Mouse (Mus musculus): Measurements from ENCODE around the gene Pdpn. TPM values are rescaled to one million over a fixed set of nuclear protein-coding genes. Genes with fewer than 3 reads are reported as not detected.

Pdpn gene
- polyA plus RNA-seq, 1 experiment from 2014 or later: 48.7 TPM

DNA sequence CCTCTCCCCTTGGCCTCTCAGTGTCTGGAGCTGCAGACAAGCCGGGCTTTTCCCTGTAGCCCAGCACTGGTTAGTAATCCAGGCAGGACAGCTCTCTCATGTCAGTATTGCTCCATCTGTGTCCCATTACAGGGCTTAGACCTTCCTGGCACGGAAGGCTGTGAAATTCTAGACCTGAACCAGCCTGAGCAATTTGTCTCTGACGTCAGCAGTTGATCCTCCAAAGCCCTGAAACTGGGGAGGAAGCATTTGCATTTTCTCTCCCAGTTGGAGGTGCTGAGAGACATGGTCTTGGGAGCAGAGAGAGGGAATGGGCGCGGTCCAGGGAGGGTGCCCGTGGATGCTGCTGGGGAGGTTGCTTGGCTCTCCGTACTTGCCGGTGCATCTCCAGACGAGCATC, 31.2 kb upstream of the Pdpn start:
- no peak overlapping the region for H3K4me3 ChIP-seq (ENCODE audit: low read length)
- H3K36me3 ChIP-seq (ENCODE audit: control insufficient read depth, insufficient read depth, low read length): no peaks in the 10 kb centered on the region
- no peaks in the 10 kb centered on the region for H3K9me3 ChIP-seq (ENCODE audit: control insufficient read depth, low read length)
- no peak overlapping the region for H3K27ac ChIP-seq (ENCODE audit: low read depth, low read length)
- 37% methylated on average over 9 of the region's 9 CpGs for WGBS
- H3K4me2 ChIP-seq (replicated peaks; ENCODE audit: low read depth, low read length): no peak overlapping the region
- no peaks in the 10 kb centered on the region for H3K4me1 ChIP-seq (ENCODE audit: control insufficient read depth, insufficient read depth, low read length)
- no peaks in the 10 kb centered on the region for H3K27me3 ChIP-seq (ENCODE audit: control insufficient read depth, insufficient read depth, low read length)
- H3K9ac ChIP-seq (ENCODE audit: low read depth, low read length): no peak overlapping the region
- peak; percentile 78; the same call in 1 of the 2 replicates for ATAC-seq (ENCODE audit: low FRiP score, low TSS enrichment)

DNA sequence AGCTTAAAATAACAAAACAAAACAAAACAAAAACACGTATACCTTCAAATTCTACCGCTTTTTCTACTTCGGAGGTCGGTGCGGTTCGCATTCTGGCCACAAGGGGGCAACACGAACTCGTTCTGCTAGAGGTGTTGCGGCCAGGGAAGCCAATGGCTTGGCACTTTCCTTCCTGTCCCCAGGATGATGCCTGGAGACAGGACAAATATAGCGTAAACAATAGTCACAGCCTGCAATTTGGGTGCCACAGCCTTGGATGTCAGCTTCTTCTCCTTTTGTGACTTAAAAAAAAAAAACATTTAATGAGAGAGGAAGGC, 26.2 kb upstream of the Pdpn start:
- under 1% methylated on average over 10 of the region's 10 CpGs for WGBS
- Histone ChIP-seq H3K4me3 (ENCODE audit: low read length) (peak overlapping the region; percentile 25), H3K27me3 (ENCODE audit: control insufficient read depth, insufficient read depth, low read length) (no peaks in the 10 kb centered on the region), H3K4me2 (replicated peaks; ENCODE audit: low read depth, low read length) (peak overlapping the region; percentile 56), H3K9ac (ENCODE audit: low read depth, low read length) (no peak overlapping the region), H3K27ac (ENCODE audit: low read depth, low read length) (no peak overlapping the region), H3K9me3 (ENCODE audit: control insufficient read depth, low read length) (no peaks in the 10 kb centered on the region), H3K4me1 (ENCODE audit: control insufficient read depth, insufficient read depth, low read length) (0 out of 2 replicates have a peak, but pooled peaks cover 5% of the 10 kb centered on the region), H3K36me3 (ENCODE audit: control insufficient read depth, insufficient read depth, low read length) (no peaks in the 10 kb centered on the region)
- ATAC-seq (ENCODE audit: low FRiP score, low TSS enrichment): 0 out of 2 replicates have a peak, but pooled peaks have one; percentile 33

DNA sequence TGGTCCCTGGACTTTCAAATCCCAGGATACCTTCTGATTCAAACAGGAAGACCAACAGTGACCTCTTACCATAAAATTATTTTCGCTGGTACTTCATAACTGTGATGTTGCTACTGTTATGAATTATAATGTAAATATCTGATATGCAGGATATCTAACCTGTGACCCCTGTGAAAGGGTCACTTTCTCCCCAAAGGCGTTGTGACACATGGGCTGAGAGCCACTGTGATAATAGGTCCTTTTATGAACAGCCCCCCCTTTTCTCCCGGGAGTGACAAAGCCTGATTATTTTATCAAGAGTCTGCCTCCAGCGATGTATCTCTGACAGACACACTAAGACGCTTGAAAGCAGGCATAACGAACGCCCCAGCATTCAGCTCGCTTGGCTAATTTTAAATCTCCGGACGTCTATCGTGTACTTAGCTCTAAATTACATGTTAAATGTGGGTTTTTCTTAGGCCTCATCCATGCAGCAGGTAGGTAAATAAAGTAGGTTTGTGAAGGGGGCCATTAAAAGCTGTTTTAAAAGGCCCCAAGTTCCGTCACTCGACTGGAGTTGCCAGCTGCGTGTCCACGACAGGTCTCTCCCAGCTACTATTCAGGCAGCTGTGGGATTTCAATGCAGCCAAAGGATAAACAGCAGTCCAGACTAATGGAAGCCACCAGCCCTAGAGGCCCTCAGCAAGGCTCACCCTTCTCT, 25.7 kb upstream of the Pdpn start:
- ATAC-seq (ENCODE audit: low FRiP score, low TSS enrichment): peak; percentile 43; the same call in 1 of the 2 replicates
- Histone ChIP-seq H3K36me3 (ENCODE audit: control insufficient read depth, insufficient read depth, low read length) (no peaks in the 10 kb centered on the region), H3K9me3 (ENCODE audit: control insufficient read depth, low read length) (no peaks in the 10 kb centered on the region), H3K27ac (ENCODE audit: low read depth, low read length) (no peak overlapping the region), H3K27me3 (ENCODE audit: control insufficient read depth, insufficient read depth, low read length) (no peaks in the 10 kb centered on the region), H3K4me1 (ENCODE audit: control insufficient read depth, insufficient read depth, low read length) (0 out of 2 replicates have a peak, but pooled peaks cover 5% of the 10 kb centered on the region), H3K9ac (ENCODE audit: low read depth, low read length) (no peak overlapping the region), H3K4me2 (replicated peaks; ENCODE audit: low read depth, low read length) (peak overlapping the region; percentile 56), H3K4me3 (ENCODE audit: low read length) (peak overlapping the region; percentile 25)
- 22% methylated on average over 15 of the region's 15 CpGs for WGBS

DNA sequence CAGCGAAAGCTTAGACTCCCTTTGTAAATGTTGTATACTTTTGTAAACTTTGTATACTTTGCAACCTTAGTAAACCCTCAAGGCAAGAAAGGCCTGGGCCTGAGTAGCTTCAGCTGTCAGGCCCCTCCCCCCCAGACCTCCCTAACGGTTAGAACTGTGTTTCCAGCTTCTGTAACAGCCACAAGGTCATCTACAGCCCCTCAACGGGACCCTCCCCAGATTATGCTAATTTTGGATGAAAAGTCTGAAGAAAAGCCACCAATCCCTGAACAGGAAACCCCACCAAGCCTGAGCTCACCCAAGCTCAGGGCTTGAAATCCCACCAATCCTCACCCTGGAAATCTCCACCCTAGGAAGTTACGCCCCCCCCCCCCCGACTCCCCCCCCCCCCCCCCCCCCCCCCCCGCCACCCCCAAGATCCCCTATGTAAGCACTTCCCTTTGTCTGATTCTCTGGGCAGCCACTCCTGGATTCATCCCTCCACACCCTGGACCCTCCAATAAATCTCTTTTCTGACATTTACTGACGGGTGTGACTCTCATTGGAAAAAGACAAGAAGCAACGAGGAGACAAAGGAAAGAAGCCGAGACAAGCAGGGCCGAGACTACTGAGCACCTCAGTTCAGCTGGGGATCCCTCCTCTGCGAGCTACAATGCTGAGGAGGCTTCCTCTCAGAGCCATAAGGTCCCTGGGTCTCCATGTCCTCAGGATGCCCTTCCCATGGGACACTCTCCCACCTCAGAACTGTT, 25.0 kb upstream of the Pdpn start:
- no peaks in the 10 kb centered on the region for H3K36me3 ChIP-seq (ENCODE audit: control insufficient read depth, insufficient read depth, low read length)
- H3K4me3 ChIP-seq (ENCODE audit: low read length): no peak overlapping the region
- H3K27ac ChIP-seq (ENCODE audit: low read depth, low read length): no peak overlapping the region
- H3K4me2 ChIP-seq (replicated peaks; ENCODE audit: low read depth, low read length): no peak overlapping the region
- 9% methylated on average over 8 of the region's 11 CpGs for WGBS
- 0 out of 2 replicates have a peak, but pooled peaks cover 5% of the 10 kb centered on the region for H3K4me1 ChIP-seq (ENCODE audit: control insufficient read depth, insufficient read depth, low read length)
- H3K9ac ChIP-seq (ENCODE audit: low read depth, low read length): no peak overlapping the region
- H3K27me3 ChIP-seq (ENCODE audit: control insufficient read depth, insufficient read depth, low read length): no peaks in the 10 kb centered on the region
- H3K9me3 ChIP-seq (ENCODE audit: control insufficient read depth, low read length): no peaks in the 10 kb centered on the region
- ATAC-seq (ENCODE audit: low FRiP score, low TSS enrichment): peak; percentile 43

DNA sequence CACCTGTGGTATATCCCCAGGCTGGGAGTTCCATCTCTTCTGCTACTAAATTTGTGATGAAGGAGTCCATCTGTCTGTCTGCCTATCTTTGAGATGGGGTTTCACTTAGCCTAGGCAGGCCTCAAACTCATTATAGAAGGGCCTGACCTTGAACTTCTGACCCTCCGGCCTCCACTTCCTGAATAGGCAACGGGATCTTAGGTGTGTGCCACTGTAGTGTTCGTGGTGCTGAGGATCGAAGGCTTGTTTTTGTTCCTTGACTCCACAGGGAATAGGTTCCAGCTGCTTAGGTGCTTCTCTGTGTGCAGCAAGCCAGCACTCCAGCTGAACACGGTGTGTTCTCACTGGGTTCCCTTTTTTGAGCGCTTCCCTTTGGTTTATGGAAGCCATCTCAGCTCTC, 13.9 kb upstream of the Pdpn start:
- no peak for ATAC-seq (ENCODE audit: low FRiP score, low TSS enrichment)
- Histone ChIP-seq H3K27ac (ENCODE audit: low read depth, low read length) (no peak overlapping the region), H3K4me1 (ENCODE audit: control insufficient read depth, insufficient read depth, low read length) (no peaks in the 10 kb centered on the region), H3K4me2 (replicated peaks; ENCODE audit: low read depth, low read length) (no peak overlapping the region), H3K9me3 (ENCODE audit: control insufficient read depth, low read length) (no peaks in the 10 kb centered on the region), H3K36me3 (ENCODE audit: control insufficient read depth, insufficient read depth, low read length) (no peaks in the 10 kb centered on the region), H3K9ac (ENCODE audit: low read depth, low read length) (no peak overlapping the region), H3K27me3 (ENCODE audit: control insufficient read depth, insufficient read depth, low read length) (no peaks in the 10 kb centered on the region), H3K4me3 (ENCODE audit: low read length) (no peak overlapping the region)
- 50% methylated on average over 6 of the region's 6 CpGs for WGBS

DNA sequence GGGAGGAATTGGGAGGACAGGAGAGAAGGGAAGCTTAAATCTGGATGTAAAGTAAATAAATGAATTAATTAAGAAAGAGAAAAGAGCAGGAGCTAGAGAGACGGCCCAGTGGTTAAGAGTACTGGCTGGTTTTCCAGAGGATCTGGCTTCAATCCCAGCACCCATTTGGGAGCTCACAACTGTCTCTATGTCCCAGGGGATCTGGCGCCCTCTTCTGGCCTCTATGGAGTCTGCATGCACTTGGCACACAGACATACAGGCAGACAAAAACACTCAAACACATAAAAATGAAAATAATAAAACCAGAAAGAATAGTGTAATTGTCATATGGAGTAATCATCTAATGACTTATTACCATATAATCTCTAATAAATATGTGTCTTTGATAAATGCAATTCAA, 12.0 kb upstream of the Pdpn start:
- Histone ChIP-seq H3K27me3 (ENCODE audit: control insufficient read depth, insufficient read depth, low read length) (no peaks in the 10 kb centered on the region), H3K4me2 (replicated peaks; ENCODE audit: low read depth, low read length) (no peak overlapping the region), H3K9ac (ENCODE audit: low read depth, low read length) (no peak overlapping the region), H3K4me1 (ENCODE audit: control insufficient read depth, insufficient read depth, low read length) (no peaks in the 10 kb centered on the region), H3K4me3 (ENCODE audit: low read length) (no peak overlapping the region), H3K27ac (ENCODE audit: low read depth, low read length) (no peak overlapping the region), H3K36me3 (ENCODE audit: control insufficient read depth, insufficient read depth, low read length) (no peaks in the 10 kb centered on the region), H3K9me3 (ENCODE audit: control insufficient read depth, low read length) (no peaks in the 10 kb centered on the region)
- no peak for ATAC-seq (ENCODE audit: low FRiP score, low TSS enrichment)
- 51% methylated on average over 2 of the region's 2 CpGs for WGBS

DNA sequence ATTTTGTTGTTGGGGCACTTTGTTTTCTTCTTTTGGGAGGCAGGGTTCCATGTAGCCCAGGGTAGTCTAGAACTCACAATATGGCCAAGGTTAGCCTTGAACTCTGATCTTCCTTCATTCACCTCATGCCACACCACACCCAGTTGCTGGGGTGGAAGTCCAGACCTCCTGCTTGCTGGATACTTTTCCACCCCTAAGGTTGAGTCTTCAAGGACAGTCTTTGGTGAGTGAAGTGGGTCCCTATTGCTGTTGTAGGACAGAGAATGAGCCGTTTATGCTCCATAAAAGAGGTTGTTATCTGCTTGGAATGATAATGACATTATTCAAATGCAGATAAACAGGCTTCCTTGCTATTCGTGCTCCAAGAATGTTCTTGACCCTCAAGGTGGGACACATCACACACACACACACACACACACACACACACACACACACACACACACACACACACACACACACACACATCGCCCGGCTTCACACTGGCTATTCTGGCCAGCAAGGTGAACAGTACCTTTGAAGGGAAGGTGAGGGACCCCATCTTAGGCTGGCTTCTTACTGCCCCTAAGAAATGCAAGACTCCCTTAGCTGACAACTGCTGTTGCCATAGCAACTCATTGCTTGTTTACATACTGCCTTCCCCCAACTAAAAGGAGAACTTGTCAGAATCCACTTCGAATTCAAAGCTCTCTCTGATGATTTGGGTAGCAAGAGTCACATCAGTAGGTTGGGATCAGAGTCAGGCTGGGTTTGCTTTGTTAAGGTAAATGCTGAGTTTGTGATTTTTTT, 6.8 kb upstream of the Pdpn start:
- H3K4me2 ChIP-seq (replicated peaks; ENCODE audit: low read depth, low read length): no peak overlapping the region
- H3K9me3 ChIP-seq (ENCODE audit: control insufficient read depth, low read length): no peaks in the 10 kb centered on the region
- no peak overlapping the region for H3K9ac ChIP-seq (ENCODE audit: low read depth, low read length)
- H3K27ac ChIP-seq (ENCODE audit: low read depth, low read length): no peak overlapping the region
- H3K4me1 ChIP-seq (ENCODE audit: control insufficient read depth, insufficient read depth, low read length): peaks cover under 1% of the 10 kb centered on the region; the same call in 1 of the 2 replicates
- H3K36me3 ChIP-seq (ENCODE audit: control insufficient read depth, insufficient read depth, low read length): no peaks in the 10 kb centered on the region
- 64% methylated on average over 5 of the region's 5 CpGs for whole genome bisulfite sequencing
- ATAC-seq (ENCODE audit: low FRiP score, low TSS enrichment): no peak
- no peak overlapping the region for H3K4me3 ChIP-seq (ENCODE audit: low read length)
- H3K27me3 ChIP-seq (ENCODE audit: control insufficient read depth, insufficient read depth, low read length): no peaks in the 10 kb centered on the region

DNA sequence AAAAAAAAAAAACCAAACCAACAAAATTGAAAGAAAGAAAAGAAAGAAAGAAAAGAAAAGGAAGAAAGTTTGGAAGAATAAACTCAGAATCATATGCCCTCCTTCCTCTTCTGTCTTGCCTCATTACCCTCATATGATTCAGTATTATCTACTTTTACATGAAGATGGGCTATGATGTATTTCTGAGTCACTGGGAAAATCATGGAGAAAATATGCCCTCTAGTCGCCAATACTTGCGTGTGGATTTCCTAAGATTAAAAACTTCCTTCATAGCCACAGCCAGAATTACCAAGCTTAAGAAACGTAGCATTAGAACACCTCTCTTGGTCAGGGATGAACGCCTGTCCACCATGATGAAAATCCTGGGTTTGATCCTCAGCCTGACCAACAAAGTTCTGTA, 5.7 kb upstream of the Pdpn start:
- ATAC-seq (ENCODE audit: low FRiP score, low TSS enrichment): no peak
- Histone ChIP-seq H3K9ac (ENCODE audit: low read depth, low read length) (no peak overlapping the region), H3K36me3 (ENCODE audit: control insufficient read depth, insufficient read depth, low read length) (no peaks in the 10 kb centered on the region), H3K27ac (ENCODE audit: low read depth, low read length) (no peak overlapping the region), H3K27me3 (ENCODE audit: control insufficient read depth, insufficient read depth, low read length) (no peaks in the 10 kb centered on the region), H3K4me1 (ENCODE audit: control insufficient read depth, insufficient read depth, low read length) (peaks cover 10% of the 10 kb centered on the region; the same call in 1 of the 2 replicates), H3K9me3 (ENCODE audit: control insufficient read depth, low read length) (no peaks in the 10 kb centered on the region), H3K4me2 (replicated peaks; ENCODE audit: low read depth, low read length) (no peak overlapping the region), H3K4me3 (ENCODE audit: low read length) (no peak overlapping the region)
- 89% methylated on average over 4 of the region's 4 CpGs for WGBS
